Mouse (Mus musculus): ENCODE measurements around the gene Iqcf4.

GRCm38 (mm10) chr9:106519433-106519832, 51.4 kb downstream of the Iqcf4 start:
- no peak for TF ChIP-seq EP300 (IDR thresholded peaks at IDR 0.05; ENCODE audit: low read depth)
- TF ChIP-seq CTCF (IDR thresholded peaks at IDR 0.05; ENCODE audit: low read depth) = no peak

Data from liver, postnatal 0 days (tissue).